Mouse (Mus musculus) embryonic facial prominence, embryonic 11.5 days (tissue): ENCODE results near the gene Atad1. TPM values are rescaled to one million over a fixed set of nuclear protein-coding genes. Genes with fewer than 3 reads are reported as not detected.

Experiments used
- ATAC-seq: fragments of 200-750 bp; cut with Nextera tagmentation; replicated peaks from 2 replicates; pipeline ENCODE4 v1.8.0; 2017; ENCODE audit warnings: low read depth; ENCODE audit not compliant: insufficient number of reproducible peaks, low FRiP score, low TSS enrichment
- DNase-seq: peaks from one replicate; pipeline ENCODE4 v3.0.0-alpha.2; 2015; ENCODE audit warnings: low spot score
- H3K27ac ChIP-seq: fragments of 300-500 bp; sonication (generic); replicated peaks from 2 replicates; pipeline ENCODE4 v1.5.1; 2014; ENCODE audit warnings: mild to moderate bottlenecking, low read depth, low read length, control low read depth
- H3K27me3 ChIP-seq: fragments of 300-500 bp; sonication (generic); 2 replicates; pipeline ENCODE4 v1.6.1; 2014; ENCODE audit warnings: mild to moderate bottlenecking, low read length, moderate library complexity, mixed read lengths; ENCODE audit not compliant: control insufficient read depth, insufficient read depth
- H3K36me3 ChIP-seq: fragments of 300-500 bp; sonication (generic); replicated peaks from 2 replicates; pipeline ENCODE4 v1.6.1; 2014; ENCODE audit warnings: low read depth, mild to moderate bottlenecking, low read length, moderate library complexity, mixed read lengths; ENCODE audit not compliant: control insufficient read depth, insufficient read depth
- H3K4me1 ChIP-seq: fragments of 300-500 bp; sonication (generic); 2 replicates; pipeline ENCODE4 v1.6.1; 2014; ENCODE audit warnings: low read length, mixed read lengths; ENCODE audit not compliant: control insufficient read depth, insufficient read depth
- H3K4me2 ChIP-seq: fragments of 300-500 bp; sonication (generic); 2 replicates; pipeline ENCODE4 v1.6.1; 2014; ENCODE audit warnings: low read depth, mild to moderate bottlenecking, control low read depth, low read length, moderate library complexity
- H3K4me3 ChIP-seq: fragments of 300-500 bp; sonication (generic); 2 replicates; pipeline ENCODE4 v1.5.1; 2014; ENCODE audit warnings: low read depth, low read length, control low read depth
- H3K9ac ChIP-seq: fragments of 300-500 bp; sonication (generic); replicated peaks from 2 replicates; pipeline ENCODE4 v1.6.1; 2014; ENCODE audit warnings: mild to moderate bottlenecking, control low read depth, low read length
- H3K9me3 ChIP-seq: fragments of 300-500 bp; sonication (generic); replicated peaks from 2 replicates; pipeline ENCODE4 v1.6.1; 2016; ENCODE audit warnings: mild to moderate bottlenecking, low read length, inconsistent platforms, mixed read lengths; ENCODE audit not compliant: control insufficient read depth
- WGBS: fragments of 180-500 bp; shearing (Covaris S2); extraction: QIAGEN DNeasy Blood & Tissue Kit; methylation state at CpG from one replicate; pipeline ENCODE4 v1.1.7; 2014; 5-methylcytosine and 5-hydroxymethylcytosine counted together
- polyA plus RNA-seq: library from polyadenylated mRNA; unstranded; fragments of >200 nt; fragmentation: Nextera tagmentation; extraction: Ambion mirVana; gene quantifications from 2 replicates; pipeline ENCODE4 v1.2.1, GENCODE M21; 2014

Gene Atad1
- polyA plus RNA-seq, 1 experiment from 2014 or later = 98.4 TPM

- Histone ChIP-seq H3K4me1 (no peaks in the 10 kb centered on the region), H3K9me3 (no peaks in the 10 kb centered on the region), H3K27me3 (no peaks in the 10 kb centered on the region), H3K27ac (no peak overlapping the region), H3K4me3 (no peak overlapping the region), H3K4me2 (no peak overlapping the region), H3K9ac (no peak overlapping the region), H3K36me3 (no peaks in the 10 kb centered on the region)
- ATAC-seq = no peak
- no peak for DNase-seq
These were observed 6.7 kb downstream of the Atad1 start for GRCm38 (mm10) chr19:32732922-32733321.

- WGBS = 93% methylated on average over 4 of the region's 4 CpGs
- Histone ChIP-seq H3K9me3 (no peaks in the 10 kb centered on the region), H3K4me3 (no peak overlapping the region), H3K4me2 (no peak overlapping the region), H3K36me3 (no peaks in the 10 kb centered on the region), H3K9ac (no peak overlapping the region), H3K4me1 (no peaks in the 10 kb centered on the region), H3K27ac (no peak overlapping the region), H3K27me3 (no peaks in the 10 kb centered on the region)
- DNase-seq (no peak), ATAC-seq (no peak)
These were observed 9.8 kb downstream of the Atad1 start for GRCm38 (mm10) chr19:32729785-32730184.

GRCm38 (mm10) chr19:32726451-32727325, 12.9 kb downstream of the Atad1 start:
- Histone ChIP-seq H3K9me3 (no peaks in the 10 kb centered on the region), H3K4me1 (no peaks in the 10 kb centered on the region), H3K27me3 (no peaks in the 10 kb centered on the region), H3K27ac (no peak overlapping the region), H3K9ac (no peak overlapping the region), H3K4me3 (no peak overlapping the region), H3K4me2 (peak overlapping the region; percentile 7; the same call in 1 of the 2 replicates), H3K36me3 (no peaks in the 10 kb centered on the region)
- ATAC-seq = 0 out of 2 replicates have a peak, but pooled peaks have one; percentile 52
- peak; percentile 51 for DNase-seq
- 2% methylated on average over 22 of the region's 22 CpGs for WGBS

- DNase-seq (no peak), ATAC-seq (no peak)
- H3K9me3 ChIP-seq = no peaks in the 10 kb centered on the region
- no peak overlapping the region for H3K4me3 ChIP-seq
- no peaks in the 10 kb centered on the region for H3K27me3 ChIP-seq
- H3K36me3 ChIP-seq = no peaks in the 10 kb centered on the region
- H3K27ac ChIP-seq = no peak overlapping the region
- H3K4me2 ChIP-seq = no peak overlapping the region
- no peak overlapping the region for H3K9ac ChIP-seq
- no peaks in the 10 kb centered on the region for H3K4me1 ChIP-seq
- WGBS = 24% methylated on average over 7 of the region's 7 CpGs
These were observed 15.8 kb downstream of the Atad1 start for GRCm38 (mm10) chr19:32723817-32724216.

GRCm38 (mm10) chr19:32720319-32720718, 19.3 kb downstream of the Atad1 start:
- Histone ChIP-seq H3K27ac (no peak overlapping the region), H3K36me3 (no peaks in the 10 kb centered on the region), H3K9me3 (no peaks in the 10 kb centered on the region), H3K4me1 (no peaks in the 10 kb centered on the region), H3K9ac (no peak overlapping the region), H3K27me3 (no peaks in the 10 kb centered on the region), H3K4me2 (no peak overlapping the region), H3K4me3 (no peak overlapping the region)
- DNase-seq (no peak), ATAC-seq (no peak)
- 95% methylated on average over 1 of the region's 1 CpGs for WGBS

- Histone ChIP-seq H3K4me2 (no peak overlapping the region), H3K4me1 (no peaks in the 10 kb centered on the region), H3K9me3 (no peaks in the 10 kb centered on the region), H3K9ac (no peak overlapping the region), H3K4me3 (no peak overlapping the region), H3K27me3 (no peaks in the 10 kb centered on the region), H3K36me3 (no peaks in the 10 kb centered on the region), H3K27ac (no peak overlapping the region)
- WGBS = 51% methylated on average over 3 of the region's 3 CpGs
- ATAC-seq (no peak), DNase-seq (no peak)
These were observed 22.0 kb downstream of the Atad1 start for GRCm38 (mm10) chr19:32717590-32717989.

GRCm38 (mm10) chr19:32715681-32716080, 23.9 kb downstream of the Atad1 start:
- no peak overlapping the region for H3K27ac ChIP-seq
- no peaks in the 10 kb centered on the region for H3K36me3 ChIP-seq
- H3K9me3 ChIP-seq = no peaks in the 10 kb centered on the region
- H3K4me1 ChIP-seq = no peaks in the 10 kb centered on the region
- ATAC-seq = no peak
- H3K27me3 ChIP-seq = no peaks in the 10 kb centered on the region
- H3K9ac ChIP-seq = no peak overlapping the region
- H3K4me2 ChIP-seq = no peak overlapping the region
- no peak for DNase-seq
- H3K4me3 ChIP-seq = no peak overlapping the region

GRCm38 (mm10) chr19:32715201-32715600, 24.4 kb downstream of the Atad1 start:
- no peaks in the 10 kb centered on the region for H3K27me3 ChIP-seq
- H3K4me3 ChIP-seq = no peak overlapping the region
- ATAC-seq (no peak), DNase-seq (peak; percentile 75)
- no peaks in the 10 kb centered on the region for H3K4me1 ChIP-seq
- no peak overlapping the region for H3K9ac ChIP-seq
- no peaks in the 10 kb centered on the region for H3K9me3 ChIP-seq
- H3K36me3 ChIP-seq = no peaks in the 10 kb centered on the region
- 8% methylated on average over 3 of the region's 3 CpGs for WGBS
- H3K27ac ChIP-seq = no peak overlapping the region
- no peak overlapping the region for H3K4me2 ChIP-seq
